Mouse (Mus musculus): Measurements from ENCODE around the gene Sowahb.

Gene Sowahb

DNA sequence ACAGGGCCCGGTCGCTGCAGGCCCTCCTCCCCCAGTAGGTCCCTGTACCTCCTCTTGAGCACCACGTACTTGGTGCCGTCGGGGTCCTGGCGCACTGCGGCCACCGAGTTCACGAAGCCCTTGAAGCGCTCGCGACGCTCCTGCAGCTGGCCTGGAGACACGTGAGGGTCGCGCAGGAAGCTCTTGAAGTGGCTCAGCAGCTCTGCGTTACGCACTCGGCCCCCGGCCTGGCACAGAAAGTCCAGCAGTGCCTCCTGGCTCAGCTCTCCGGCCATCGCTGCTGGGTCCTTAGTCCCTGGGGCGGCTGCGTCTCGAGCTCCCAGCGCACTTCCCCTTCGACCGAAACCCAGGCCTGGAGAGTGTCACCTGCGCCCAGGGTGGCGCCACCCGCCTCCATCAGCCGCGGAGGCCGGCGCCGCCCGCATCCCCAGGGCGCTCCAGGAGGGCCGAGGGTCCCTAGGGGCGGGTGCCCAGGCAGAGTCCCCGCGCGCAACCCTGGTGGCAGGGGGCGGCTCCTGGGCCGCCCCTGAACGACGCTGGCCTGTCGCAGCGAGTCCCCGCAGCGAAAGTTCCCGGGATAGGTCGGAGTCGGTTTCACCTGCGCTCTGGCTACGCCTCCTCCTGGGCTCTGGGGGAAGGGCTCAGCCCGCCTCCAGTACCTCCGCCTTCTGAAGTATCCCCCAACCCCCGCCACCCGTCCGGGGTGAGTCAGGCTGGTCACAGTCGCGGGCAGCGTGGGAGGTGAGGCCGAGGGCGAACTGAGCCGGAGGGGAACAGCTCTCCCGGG lies at the start of gene Sowahb:
Sowahb (minus strand) TSS at position 439 of the 787 bp plus-strand sequence.
- DNase-seq (ENCODE audit: low spot score in 2 of 2): no peak

DNA sequence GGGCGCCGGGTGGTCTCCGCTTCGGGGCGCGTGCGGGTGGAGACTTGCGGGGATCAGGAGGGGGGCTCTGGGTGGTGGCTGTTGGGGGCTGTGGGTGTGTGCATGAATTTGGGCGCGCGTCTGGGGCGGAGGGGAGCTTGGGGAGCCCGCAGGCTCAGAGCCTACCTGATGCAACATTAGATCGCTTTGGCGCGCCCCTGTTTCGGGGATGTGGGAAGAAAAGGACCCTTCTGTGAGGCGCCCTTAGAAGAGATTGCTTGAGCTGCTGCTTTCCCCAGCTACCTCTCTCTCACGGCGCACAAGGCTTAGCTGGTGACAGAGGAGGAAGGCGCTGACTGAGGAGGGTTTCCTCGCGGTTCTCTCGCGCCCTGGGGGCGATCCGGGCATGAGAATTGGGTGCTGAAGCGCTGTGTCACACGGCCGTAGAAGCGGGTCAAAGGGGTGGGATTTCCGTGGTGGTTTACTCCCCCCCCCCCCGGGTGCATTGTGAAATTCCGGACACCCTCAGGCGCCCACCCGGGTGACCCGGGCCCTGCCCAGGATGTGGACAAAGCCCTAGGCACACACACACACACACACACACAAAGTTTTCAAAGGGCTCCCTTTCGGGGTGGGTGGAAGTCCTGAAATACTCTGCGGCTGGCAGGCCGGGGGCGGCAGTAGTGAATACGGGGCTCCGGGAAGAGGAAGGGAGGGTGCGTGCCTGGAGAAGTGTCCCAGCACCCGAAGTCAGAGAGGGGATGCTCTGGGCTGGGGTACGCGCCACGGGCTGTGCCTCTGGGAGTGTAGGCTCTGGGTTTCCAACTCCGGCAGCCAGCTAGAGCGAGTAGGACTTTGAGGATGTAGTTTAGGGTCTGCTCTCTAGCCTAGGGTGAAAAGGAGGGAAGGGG lies 49.1 kb upstream of the Sowahb start:
- peak; percentile 32 to 50 for DNase-seq (ENCODE audit: low spot score in 2 of 2)

DNA sequence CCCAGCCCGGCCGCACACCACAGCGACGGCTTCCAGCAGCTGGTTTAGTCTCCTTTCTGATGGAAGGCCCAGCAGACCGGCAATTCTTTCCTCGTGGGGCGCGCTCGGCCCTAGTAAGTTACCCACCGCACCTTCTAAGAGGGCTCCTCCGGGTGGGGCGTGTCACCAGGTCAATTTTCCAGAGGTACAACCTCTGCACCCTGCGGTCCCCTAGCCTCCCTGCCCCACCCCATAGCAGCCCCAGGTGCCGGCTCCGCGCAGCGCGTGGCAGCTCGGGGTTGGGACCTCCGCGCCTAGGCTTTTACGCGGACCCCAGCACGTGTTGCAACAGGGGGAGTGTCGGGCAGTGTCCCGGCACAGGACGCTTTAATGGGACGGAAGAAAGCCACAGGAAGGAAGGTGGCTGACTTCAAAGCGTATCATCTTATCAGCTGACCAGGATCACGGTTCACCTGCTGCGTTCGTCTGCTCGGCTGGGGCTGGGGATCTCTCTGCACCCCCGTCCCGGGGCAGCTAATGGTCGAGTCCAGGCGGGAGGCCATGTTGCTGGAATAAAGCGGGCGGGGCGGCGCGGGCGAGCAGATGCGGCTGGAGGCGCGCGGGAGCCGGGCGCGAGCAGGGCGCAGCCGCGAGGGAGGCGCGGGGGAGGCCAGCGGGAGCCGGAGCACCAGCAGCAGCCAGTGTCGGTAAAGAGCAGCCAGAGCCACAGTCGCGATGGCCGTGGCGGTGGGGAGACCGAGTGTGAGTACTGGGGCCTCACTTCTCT lies 48.2 kb upstream of the Sowahb start, which contains the start of gene Sept11:
Sept11 (plus strand) TSS at position 581 of the 766 bp plus-strand sequence.
- peak; percentile 88 to 94 for DNase-seq (ENCODE audit: low spot score in 2 of 2)

DNA sequence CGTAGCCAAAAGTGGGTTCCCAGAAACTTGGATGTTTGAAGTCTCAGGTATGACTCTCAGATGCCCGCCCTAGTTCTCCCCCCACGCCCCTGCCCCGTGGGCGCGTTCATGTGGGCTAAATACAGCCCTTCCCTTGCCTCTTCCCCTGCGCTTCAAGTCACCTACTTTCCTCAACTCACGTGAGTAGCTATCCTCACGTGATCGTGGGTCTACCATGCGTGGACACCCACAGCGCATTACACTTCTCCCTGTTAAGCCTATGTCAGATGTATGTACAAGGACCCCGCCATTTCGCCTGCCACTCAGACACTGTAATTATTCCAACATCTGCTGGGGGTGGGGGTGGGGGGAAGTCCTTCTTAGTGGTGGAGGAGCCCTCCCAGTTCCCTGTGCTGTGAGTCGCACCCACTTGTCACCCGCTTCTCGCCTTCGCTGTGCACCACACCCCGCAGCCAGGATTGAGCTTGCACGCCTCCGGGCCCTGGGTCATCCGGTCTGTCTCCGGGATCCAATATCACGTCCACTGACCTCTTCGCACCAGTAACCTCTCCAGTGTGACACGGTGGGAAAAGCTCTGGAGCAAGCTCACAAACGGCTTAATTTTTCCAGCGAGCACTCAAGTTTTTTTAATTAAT lies 47.4 kb upstream of the Sowahb start:
- peak; percentile 50 to 54 for DNase-seq (ENCODE audit: low spot score in 2 of 2)

DNA sequence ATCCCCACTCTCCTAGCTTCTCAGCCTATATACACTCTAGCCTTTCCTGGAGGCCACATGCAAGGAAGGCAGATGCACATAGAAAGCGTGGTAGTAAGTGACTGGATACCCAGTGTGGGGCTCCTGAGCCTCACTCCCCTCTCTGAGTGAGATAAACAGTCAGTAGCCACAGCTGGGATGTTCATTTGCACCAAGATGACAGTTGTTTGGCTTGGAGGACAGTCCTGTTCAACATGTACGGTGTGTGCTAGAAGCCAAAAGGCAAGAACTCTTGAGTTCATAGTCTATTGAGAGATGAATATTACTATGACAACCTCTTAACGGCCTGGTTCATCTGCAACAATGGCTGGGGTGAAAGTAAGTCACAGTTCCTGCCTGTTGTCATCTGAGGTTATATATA lies 46.4 kb upstream of the Sowahb start:
- no peak for DNase-seq (ENCODE audit: low spot score in 2 of 2)

DNA sequence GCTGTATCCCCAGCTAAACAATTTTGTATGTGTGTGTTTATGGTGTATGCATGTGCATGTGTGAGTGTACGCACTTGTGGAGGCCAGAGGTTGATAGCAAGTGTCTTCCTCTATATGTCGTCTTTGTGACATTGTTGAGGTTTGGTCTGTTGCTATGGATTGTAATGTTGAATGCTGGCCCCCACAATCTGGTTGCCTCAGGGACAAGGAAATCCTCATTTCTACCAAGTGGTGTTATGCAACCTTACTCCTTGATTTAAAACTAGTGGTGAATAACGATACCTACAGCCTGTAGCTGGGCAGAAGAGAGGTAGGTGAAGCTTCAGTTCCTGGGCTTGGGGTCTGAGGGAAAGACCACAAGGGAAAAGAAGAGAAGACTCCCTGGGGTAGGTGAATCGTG lies 41.1 kb upstream of the Sowahb start:
- no peak for DNase-seq (ENCODE audit: low spot score in 2 of 2)

DNA sequence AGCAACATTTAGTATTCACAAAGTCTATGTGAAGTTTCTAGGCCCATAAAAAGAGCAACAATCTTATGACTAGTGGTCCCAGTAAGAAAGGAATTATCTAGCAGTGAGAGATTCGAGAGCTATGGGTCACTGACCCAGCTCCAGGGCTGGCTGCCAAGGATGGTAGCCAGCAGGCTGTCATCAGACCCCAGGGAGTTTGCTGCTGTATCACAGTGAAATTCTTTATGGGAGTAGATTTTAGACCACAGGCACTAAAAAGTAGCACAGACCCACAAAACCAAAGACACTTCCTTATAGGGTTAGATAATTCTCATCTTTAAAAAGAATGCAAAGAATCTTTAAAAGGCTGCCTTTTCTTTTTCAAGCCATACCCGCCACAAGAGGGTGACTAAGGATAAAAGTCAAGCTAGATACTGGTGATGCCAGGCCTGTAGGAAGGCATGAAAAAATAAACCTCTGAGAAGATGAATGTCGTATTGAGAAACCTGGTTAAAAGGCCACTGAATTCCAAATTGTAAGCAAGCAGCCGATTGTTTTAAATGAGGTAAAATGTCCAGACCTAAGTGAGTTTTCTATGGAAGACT lies 40.3 kb upstream of the Sowahb start:
- DNase-seq (ENCODE audit: low spot score in 2 of 2): no peak

DNA sequence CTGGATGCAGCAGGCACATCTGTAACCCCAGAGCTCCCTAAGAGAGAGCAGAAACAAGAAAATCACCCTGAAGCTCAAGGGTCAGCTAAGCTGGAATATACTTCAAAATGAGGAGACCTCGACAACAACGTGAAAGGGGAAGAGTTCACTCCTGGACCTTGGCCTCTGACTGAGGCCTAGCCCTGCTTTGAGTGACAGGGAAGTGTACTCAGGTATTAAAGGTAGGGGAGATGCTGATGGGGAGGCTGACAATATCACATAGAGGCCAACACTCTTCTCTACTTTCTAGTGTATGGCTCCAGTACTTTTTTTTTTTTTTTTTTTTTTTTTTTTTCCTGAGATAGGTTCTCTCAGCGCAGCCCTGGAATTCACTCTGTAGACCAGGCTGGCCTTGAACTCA lies 34.8 kb upstream of the Sowahb start:
- no peak for DNase-seq (ENCODE audit: low spot score in 2 of 2)

DNA sequence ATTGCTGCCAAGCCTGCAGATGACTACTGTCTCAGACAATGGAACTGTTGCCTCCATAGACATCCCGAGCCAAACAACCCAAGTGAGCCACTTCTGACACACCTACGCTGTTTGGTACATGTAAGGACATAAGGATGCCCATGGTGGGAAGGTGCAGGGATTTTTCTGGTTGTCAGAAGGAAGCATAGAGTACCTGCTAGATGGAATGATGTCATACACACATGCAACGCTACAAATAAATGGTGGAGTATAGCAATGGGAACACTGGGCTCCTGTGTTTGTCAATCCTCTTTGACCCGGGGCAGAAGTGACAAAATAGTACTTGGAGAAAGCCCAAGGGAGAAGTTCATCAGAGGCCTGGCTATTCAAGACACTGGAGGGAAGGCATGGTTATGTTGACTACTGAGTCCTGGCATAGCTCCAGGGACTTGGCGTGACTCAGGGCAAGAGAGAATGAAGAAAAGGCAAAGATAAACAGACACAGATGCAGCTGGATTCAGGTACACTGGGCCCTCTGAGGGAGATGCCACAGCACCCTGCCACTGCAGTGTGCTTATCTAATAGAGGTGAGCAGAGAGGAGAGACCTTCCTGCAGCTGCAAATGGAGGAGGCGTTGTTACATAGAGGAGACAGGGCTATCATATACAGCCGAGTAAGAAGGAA lies 33.0 kb upstream of the Sowahb start:
- DNase-seq (ENCODE audit: low spot score in 2 of 2): no peak

DNA sequence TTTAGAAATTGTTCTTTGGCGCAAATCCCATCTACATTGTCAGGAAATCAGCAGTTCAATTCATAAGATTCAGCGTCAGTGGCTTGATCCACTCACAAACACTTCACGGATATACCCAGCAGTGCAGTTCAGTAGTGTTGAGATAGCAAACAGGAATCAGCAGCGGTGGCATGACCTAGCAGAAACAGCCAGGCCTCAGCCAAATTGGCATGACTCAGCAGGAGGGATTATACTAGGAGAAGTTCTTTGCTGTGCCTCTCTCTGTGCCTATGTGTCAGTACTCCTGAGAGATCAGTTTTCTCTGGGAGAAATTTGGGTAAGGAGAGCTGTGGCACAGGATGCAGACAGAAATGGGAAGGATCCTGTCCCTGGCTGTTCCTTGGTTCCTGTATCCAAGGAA lies 16.0 kb upstream of the Sowahb start:
- no peak for DNase-seq (ENCODE audit: low spot score in 2 of 2)

DNA sequence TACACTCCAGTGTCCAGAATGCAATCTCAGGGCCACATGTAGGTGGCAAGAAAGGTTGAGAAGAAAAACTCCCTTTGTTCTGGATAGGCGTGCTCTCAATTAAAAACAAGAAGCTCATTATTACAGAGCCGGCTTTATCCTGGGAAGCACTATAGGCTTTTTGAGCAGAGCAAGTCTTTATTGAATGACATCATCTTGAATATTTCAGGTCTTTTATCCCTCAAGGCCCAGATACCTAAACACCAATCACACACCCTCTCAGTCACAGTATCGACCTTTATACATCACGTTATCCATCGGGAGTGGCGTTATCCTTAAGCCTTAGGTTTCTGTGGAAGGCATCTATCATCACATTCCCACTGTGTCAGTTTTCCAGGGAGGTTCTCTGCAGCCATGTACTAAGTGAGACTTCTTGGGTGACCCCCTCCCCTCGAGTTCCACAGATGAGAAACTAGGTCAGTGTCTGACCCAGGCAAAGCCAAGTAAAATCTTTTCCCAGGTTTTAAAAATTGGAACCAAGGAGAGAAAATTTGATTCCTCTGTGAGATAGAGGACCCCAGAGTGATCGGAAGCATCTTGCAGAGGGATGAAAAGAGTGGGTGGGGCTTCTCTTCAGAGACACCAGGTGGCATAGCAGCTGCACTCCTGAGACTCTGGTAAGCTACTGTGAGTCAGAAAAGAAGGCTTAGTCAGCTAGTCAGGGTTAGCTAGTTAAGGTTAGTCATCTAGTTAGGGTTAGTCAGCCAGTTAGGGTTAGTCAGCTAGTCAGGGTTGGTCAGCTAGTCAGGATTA lies 9.0 kb upstream of the Sowahb start:
- no peak for DNase-seq (ENCODE audit: low spot score in 2 of 2)

DNA sequence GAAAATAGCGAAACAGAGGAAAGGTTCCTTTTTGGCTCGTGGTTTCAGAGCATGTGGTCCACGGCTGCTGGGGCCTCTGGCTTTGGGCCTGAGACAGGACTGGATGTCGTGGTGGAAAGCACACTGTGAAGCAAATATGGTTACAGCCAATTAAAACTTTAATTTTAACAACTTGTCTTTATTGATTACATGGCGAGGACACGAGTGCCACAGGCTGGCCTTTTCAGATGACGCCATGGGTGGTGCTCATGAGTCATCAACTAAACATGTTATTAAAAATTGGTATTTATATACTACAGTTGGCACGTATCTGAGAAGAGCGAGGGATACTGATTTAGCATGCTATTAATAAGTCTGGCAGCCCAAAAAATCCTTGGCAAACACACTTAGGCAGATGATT lies 7.1 kb upstream of the Sowahb start:
- no peak for DNase-seq (ENCODE audit: low spot score in 2 of 2)

DNA sequence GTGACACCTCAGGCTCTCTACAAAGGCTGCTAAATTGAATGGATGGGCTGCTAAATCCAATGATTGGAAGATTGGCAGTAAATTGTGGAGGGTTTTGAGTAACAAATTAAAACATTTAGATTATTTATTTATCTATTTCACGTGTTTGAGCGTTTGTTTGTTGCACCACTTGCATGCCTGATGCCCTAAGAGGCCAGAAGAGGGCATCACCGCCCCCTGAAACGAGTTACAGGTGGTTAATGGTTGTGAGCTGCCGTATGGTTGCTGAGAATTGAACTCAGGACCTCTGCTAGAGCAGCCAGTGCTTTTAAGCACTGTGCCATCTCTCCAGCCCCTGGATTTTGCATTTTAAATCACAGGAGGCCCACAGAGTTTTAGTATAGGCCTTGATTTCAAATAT lies 6.2 kb upstream of the Sowahb start:
- DNase-seq (ENCODE audit: low spot score in 2 of 2): no peak

DNA sequence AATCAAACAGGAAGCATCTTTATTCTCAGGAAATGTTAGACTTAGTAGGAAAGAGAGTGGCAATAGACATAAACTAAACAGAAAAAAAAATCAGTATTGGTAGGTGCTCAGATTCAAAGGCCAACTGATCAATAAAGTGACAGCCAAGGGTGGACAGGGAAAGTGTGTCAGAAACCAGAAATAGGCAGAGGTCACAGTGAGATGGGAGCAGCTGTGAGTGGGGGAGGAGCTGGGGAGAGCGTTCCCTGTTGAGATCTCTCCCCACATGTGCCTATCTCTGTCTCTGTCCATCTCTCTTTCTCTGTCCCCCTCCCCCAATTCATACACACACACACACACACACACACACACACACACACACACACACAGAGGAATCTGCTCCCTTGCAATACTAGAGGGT lies 5.1 kb upstream of the Sowahb start:
- DNase-seq (ENCODE audit: low spot score in 2 of 2): no peak

DNA sequence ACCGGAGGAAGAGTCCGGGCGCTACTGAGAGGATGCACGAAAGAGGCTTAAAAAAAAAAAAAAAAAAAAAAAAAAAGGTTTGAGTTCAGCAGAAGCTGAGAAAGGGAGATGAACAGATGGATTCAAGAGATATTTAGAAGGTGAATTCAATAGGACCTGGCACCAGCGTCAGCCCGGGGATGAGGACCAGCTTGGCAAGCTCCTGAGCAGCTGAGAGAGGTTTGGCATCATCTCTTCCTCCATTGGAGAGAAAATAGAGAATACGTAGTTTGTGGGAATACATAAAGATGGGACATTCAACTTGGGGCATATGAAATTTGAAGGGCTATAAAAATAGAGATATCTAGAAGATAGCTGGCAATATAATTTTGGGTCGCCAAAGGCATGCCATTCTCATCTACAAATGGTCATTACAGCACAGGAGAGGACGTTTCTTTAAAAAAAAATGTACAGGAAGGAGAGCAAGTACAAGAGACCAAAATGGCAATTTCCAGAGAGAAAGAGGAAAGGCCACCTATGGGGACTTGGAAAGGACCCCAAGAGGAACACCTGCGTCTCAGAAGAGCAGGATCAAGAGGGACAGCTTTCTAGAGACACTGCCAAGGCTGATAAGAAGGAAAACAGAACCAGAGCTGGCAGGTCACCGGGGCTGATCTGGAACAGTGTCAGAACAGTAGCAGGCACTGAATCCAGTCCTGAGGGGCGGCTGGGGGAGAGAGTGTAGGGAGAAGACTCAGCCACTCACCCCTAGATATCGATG lies 3.8 kb upstream of the Sowahb start:
- DNase-seq (ENCODE audit: low spot score in 2 of 2): no peak

DNA sequence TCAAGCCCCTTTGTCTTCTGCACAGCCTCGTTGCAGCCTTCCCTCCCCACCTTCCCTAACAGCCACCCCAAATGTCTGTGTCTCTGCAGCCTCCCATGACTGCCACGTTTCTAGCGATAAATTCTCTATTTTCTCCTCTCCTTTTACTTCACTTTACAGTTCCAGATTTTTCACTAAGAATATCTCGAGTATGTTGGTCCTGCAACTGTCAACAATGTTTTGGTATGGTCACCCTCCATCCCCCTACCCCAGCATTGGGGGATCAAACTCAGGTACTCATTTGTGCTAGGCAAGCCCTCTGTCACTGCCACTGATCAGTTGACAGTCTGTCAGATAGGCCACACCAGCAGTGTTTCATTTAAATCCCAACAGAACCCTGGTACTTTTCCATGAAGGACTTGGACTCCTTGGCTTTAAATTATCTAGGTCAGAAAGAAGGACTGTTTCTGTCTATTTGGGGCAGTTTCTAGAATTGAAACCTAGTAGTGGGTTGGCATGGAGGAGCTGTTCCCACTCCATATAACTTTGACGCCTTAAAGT lies 1.6 kb upstream of the Sowahb start:
- DNase-seq (ENCODE audit: low spot score in 2 of 2): no peak

DNA sequence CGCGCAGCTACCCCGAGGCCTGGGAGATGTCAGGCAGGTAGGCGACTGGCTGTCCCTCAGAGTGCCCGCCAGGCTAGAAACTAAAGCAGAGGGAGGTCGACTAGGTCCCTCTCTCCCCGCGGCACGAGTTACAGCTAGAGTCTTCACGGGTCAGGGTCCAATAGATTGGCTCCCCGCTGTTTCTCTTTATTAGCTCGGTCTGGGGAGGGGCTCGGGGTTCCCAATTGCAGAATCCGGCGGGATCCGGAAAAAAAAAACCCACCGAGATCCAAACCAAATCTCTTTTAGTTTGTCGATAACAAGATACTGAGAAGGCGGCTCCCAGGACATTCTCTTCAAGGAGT lies 521 bp upstream of the Sowahb start:
- no peak for DNase-seq (ENCODE audit: low spot score in 2 of 2)

DNA sequence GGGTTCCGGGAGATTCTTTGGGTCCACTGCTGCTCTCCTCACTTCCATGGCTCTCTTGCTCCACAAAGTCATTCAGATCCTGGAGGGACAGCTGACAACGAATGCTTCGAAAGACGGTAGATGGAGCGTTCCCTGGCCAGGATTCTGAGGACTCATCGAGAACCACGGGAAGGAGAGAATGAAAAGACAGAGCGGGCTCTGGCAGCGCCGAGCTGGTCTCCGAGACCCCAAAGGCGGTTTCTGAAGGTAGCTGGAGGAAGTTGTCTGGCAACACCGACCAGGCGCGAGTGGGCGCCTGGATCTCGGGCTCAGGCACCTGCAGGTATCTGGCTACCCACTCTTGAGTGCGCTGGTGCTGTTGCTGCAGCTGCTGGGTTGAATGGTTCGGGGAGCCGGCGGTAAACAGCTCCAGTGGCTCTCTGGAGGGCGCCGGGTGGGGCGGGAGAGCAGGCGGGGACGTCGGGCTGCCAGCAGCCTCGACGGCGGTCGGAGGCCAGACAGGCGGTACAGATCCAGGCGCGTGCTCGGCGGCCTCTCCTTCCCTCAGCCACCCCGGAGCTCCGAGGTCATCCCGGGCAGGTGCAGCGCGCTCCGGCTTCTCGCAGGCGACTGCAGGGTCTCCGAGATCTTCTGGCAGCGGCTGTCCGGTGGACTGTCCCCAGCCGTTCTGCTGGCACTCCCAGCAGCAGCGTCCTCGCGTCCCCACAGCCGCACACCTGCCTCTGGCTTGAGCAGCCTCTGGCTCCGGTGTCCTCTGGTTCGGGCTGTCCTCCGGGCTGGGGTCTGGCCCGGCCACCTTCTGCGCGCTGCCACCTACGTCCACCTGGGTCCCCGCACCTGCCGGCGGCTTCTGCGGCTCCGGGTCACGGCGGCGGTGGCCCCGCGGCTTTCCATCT lies 886 bp downstream of the Sowahb start:
- no peak for DNase-seq (ENCODE audit: low spot score in 2 of 2)
